Mouse (Mus musculus): ENCODE results near the gene Nags. TPM values are rescaled to one million over a fixed set of nuclear protein-coding genes. Genes with fewer than 3 reads are reported as not detected.
A peak's percentile ranks its signal among the peaks of the same experiment; 100 is the strongest.

Gene Nags
- 0.14 TPM in 1 of 2 replicates, not detected in the other for polyA plus RNA-seq (2015; fragmentation: Nextera tagmentation; extraction: Ambion mirVana)

DNA sequence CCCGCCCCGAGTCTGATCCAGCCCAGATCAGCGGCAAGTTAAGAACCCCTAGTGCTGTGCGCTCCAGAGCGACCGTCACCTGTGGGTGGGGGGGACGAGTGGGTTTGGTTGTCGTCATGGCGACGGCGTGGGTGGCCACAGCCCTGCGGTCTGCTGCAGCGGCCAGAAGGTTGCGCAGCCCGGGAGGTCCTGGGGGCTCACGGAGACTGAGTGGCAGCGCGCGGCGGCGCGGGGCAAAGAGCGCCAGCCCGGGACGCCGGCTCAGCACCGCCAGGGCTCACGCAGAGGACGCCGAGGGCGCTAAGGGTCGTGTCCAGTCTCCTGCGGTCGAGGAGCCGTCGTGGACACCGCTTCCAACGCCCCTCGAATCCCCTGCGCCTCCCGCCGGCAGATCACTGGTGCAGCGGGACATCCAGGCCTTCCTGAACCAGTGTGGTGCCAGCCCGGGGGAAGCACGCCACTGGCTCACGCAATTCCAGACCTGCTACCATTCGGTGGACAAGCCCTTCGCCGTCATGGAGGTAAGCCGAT lies at the start of gene Nags:
TSS of gene Nags (plus strand) at position 43 of the 531 bp plus-strand sequence.
- peak within 1 kb of the TSS; percentile 66 for H3K4me2 ChIP-seq (replicated peaks)
- H3K9me3 ChIP-seq: no peaks in the 10 kb centered on the region
- H3K36me3 ChIP-seq: no peaks in the 10 kb centered on the region
- peak within 1 kb of the TSS; percentile 40 for H3K4me3 ChIP-seq
- H3K27ac ChIP-seq: no peak within 1 kb of the TSS
- peaks cover 26% of the 10 kb centered on the region for H3K4me1 ChIP-seq
- peaks cover 78% of the 10 kb centered on the region for H3K27me3 ChIP-seq
- no peak within 1 kb of the TSS for H3K9ac ChIP-seq
- ATAC-seq (ENCODE audit: low FRiP score, low read depth): no peak
- 1% methylated on average over 50 of the region's 50 CpGs for WGBS

DNA sequence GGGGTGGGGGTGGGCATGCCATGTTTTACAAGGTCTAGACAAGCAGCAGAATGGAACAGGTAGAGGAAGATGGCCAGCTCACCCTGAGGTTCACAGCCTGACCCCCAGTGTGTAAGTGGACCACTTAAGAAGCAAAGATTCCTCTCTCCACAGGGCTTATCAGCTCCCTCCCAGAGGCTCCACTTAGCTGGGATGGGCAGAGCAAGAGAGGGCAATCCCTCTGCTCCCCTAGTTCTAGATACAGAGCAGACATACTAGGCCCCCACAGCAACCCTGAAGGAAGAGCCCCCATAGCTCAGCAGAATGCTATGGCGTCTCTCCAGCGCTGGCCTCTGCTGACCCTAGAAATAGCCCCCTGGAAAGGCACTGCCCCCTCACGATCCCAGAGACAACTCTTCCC lies 49.6 kb upstream of the Nags start:
- 89% methylated on average over 3 of the region's 3 CpGs for WGBS
- ATAC-seq (ENCODE audit: low FRiP score, low read depth): no peak

DNA sequence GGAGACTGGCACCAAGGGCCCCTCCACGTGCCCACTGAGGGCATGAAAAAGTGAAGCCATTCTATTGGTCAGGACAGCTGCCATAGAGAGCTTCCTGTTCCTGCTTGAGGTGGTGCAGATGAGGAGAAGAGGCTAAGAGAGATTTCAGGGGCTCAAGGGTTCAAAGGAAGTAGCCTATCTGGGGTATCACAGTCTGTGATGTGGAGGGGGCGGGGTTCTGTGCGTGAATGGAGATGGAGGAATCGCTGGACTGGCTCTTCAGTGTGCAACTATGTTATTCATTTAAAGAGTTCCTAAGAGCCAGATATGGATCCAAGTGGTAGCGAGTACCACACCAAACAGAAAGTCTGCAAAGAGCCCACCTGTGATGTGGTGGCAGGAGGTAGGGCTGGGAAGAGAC lies 48.9 kb upstream of the Nags start:
- Histone ChIP-seq H3K4me1 (peaks cover 14% of the 10 kb centered on the region), H3K36me3 (no peaks in the 10 kb centered on the region), H3K4me2 (replicated peaks) (peak overlapping the region; percentile 58), H3K9me3 (no peaks in the 10 kb centered on the region), H3K27ac (no peak overlapping the region; the same call in 1 of the 2 replicates), H3K9ac (no peak overlapping the region), H3K27me3 (peaks cover 26% of the 10 kb centered on the region), H3K4me3 (peak overlapping the region; percentile 37)
- 0 out of 2 replicates have a peak, but pooled peaks have one; percentile 9 for ATAC-seq (ENCODE audit: low FRiP score, low read depth)
- 72% methylated on average over 5 of the region's 5 CpGs for WGBS

More for the DNA sequence above, 49.6 kb upstream of the Nags start:
- Histone ChIP-seq H3K36me3 (no peaks in the 10 kb centered on the region), H3K4me2 (replicated peaks) (no peak overlapping the region), H3K4me3 (no peak overlapping the region), H3K4me1 (peaks cover 14% of the 10 kb centered on the region), H3K27me3 (peaks cover 23% of the 10 kb centered on the region; the same call in 1 of the 2 replicates), H3K27ac (no peak overlapping the region), H3K9me3 (no peaks in the 10 kb centered on the region), H3K9ac (no peak overlapping the region)

- WGBS: 5% methylated on average over 18 of the region's 18 CpGs
- ATAC-seq (ENCODE audit: low FRiP score, low read depth): peak; percentile 82
- no peaks in the 10 kb centered on the region for H3K9me3 ChIP-seq
- peak overlapping the region; percentile 37 for H3K4me3 ChIP-seq
- H3K27me3 ChIP-seq: peaks cover 31% of the 10 kb centered on the region
- peak overlapping the region; percentile 58 for H3K4me2 ChIP-seq (replicated peaks)
- no peak overlapping the region; the same call in 1 of the 2 replicates for H3K27ac ChIP-seq
- peak overlapping the region; percentile 52 for H3K9ac ChIP-seq
- no peaks in the 10 kb centered on the region for H3K36me3 ChIP-seq
- H3K4me1 ChIP-seq: peaks cover 14% of the 10 kb centered on the region
Measured at GRCm38 (mm10) chr11:102096887-102097391, 48.4 kb upstream of the Nags start.

DNA sequence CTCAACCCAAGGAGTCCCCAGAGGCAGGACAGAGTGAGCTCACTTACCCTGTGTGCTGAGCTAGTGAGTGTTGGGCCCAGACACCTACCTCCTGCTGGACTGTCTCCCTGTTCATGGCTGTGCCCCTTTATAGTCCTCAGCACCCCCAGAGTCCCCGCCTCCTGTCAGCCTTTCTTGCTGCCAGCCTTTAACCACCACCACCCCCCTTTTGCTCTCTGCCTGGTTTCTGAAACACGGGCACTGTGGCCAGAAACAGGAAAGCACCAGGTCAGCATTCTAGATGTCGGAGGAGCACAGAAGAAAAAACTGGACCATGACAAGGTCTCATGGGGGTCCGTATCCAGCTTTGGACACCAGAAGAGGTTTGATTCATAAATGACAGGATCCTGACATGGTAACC lies 44.1 kb upstream of the Nags start, which contains the start of gene Ppy:
TSS of gene Ppy (minus strand) at position 101 of the 400 bp plus-strand sequence.
- Histone ChIP-seq H3K27ac (no peak within 1 kb of the TSS), H3K9ac (no peak within 1 kb of the TSS), H3K4me1 (peaks cover 19% of the 10 kb centered on the region), H3K4me2 (replicated peaks) (0 out of 2 replicates have a peak within 1 kb of the TSS, but pooled peaks have one; percentile 16), H3K4me3 (no peak within 1 kb of the TSS), H3K36me3 (no peaks in the 10 kb centered on the region), H3K9me3 (no peaks in the 10 kb centered on the region), H3K27me3 (peaks cover 69% of the 10 kb centered on the region)
- WGBS: 76% methylated on average over 4 of the region's 4 CpGs
- ATAC-seq (ENCODE audit: low FRiP score, low read depth): no peak

DNA sequence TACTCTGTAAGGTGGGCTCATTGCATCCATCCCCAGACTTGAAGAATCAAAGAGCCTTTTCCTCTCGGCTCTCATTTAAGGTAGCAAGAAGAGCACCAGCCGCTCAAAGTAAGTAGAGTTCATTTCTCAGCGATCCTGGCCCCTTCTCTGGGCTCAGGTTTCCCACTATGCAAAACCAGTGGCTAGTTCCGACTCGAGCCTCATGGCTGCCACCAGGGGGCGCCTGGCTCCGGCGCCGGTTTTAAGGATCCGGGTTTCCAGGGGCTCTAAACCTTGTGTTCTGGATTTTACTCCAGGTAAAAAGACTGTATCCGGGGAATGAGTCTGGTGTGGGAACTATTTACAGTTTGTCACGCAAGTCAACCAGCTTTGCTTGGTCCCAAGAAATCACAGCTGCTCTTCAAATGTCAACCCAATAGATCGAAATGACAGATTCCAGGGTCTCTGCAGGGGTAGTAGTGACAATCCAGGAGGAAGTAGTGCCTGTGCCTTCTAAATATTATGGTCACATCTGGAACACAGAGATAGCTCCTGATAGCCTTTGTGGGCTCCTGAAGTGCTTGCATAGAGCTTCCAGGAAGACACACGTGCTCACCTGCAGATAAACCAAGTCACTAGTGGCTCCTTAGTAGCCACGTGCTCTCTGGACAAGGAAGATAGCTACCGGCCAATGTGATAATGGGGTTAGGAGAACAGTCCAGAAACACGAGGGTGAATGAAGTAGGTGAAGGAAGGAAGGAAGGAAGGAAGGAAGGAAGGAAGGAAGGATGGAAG lies 42.6 kb upstream of the Nags start:
- no peak overlapping the region for H3K9ac ChIP-seq
- 18% methylated on average over 17 of the region's 17 CpGs for WGBS
- no peaks in the 10 kb centered on the region for H3K9me3 ChIP-seq
- H3K4me3 ChIP-seq: no peak overlapping the region
- peaks cover 16% of the 10 kb centered on the region for H3K4me1 ChIP-seq
- 0 out of 2 replicates have a peak, but pooled peaks have one; percentile 68 for ATAC-seq (ENCODE audit: low FRiP score, low read depth)
- no peak overlapping the region for H3K27ac ChIP-seq
- H3K27me3 ChIP-seq: peaks cover 83% of the 10 kb centered on the region
- H3K4me2 ChIP-seq (replicated peaks): 0 out of 2 replicates have a peak overlapping the region, but pooled peaks have one; percentile 16
- no peaks in the 10 kb centered on the region for H3K36me3 ChIP-seq

DNA sequence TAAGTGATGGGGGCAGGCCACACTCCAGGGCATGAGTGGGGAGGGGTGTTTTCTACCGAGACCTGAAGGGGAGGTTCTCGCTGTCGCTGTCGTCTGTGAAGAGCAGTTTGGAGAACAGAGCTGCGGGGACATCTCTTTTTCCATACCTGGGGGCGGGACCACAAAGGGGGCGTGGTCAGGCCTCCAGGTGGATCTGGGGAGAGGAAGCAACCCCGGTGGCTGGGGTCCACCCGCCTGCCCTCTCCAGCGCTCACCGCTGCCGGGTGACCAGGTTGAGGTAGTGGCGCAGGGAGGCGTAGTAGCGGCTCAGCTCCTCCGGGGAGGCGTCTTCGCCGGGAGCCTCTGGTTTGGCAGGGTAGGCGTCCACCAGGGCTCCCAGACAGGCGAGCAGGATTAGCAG lies 38.4 kb upstream of the Nags start:
- ATAC-seq (ENCODE audit: low FRiP score, low read depth): no peak
- H3K27me3 ChIP-seq: peaks cover 83% of the 10 kb centered on the region
- H3K9ac ChIP-seq: peak overlapping the region; percentile 19; the same call in 1 of the 2 replicates
- H3K4me3 ChIP-seq: peak overlapping the region; percentile 15; the same call in 1 of the 2 replicates
- H3K36me3 ChIP-seq: no peaks in the 10 kb centered on the region
- H3K4me1 ChIP-seq: peaks cover 16% of the 10 kb centered on the region
- H3K9me3 ChIP-seq: no peaks in the 10 kb centered on the region
- no peak overlapping the region for H3K27ac ChIP-seq
- H3K4me2 ChIP-seq (replicated peaks): peak overlapping the region; percentile 42
- 2% methylated on average over 20 of the region's 21 CpGs for WGBS

GRCm38 (mm10) chr11:102107732-102108131 lies 37.6 kb upstream of the Nags start, which contains the start of gene Pyy:
Gene Pyy (minus strand): TSS chr11:102107832.
- no peak for ATAC-seq (ENCODE audit: low FRiP score, low read depth)
- peak within 1 kb of the TSS; percentile 15; the same call in 1 of the 2 replicates for H3K4me3 ChIP-seq
- peaks cover 11% of the 10 kb centered on the region for H3K4me1 ChIP-seq
- H3K4me2 ChIP-seq (replicated peaks): peak within 1 kb of the TSS; percentile 42
- no peaks in the 10 kb centered on the region for H3K9me3 ChIP-seq
- no peaks in the 10 kb centered on the region for H3K36me3 ChIP-seq
- H3K27me3 ChIP-seq: peaks cover 78% of the 10 kb centered on the region
- WGBS: 15% methylated on average over 8 of the region's 9 CpGs
- peak within 1 kb of the TSS; percentile 19; the same call in 1 of the 2 replicates for H3K9ac ChIP-seq
- H3K27ac ChIP-seq: no peak within 1 kb of the TSS

DNA sequence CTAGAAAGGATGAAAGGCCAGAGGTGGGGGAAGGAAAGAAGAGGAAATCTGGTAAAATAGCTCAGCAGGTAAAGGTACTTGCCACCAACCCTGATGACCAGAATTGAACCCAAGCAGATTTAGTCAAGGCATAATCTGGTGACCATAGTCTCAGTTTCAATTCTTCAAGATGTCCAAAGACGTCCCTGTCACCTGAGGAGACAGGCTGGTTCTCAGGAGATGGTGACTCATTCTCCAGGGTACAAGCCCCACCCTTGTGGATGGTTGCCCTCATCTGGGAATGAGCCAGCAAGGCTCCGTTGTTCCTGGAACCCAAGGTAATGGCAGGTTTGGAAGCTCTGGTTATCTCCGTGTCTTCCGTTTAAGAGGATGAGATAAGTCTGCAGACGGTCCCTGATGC lies 33.7 kb upstream of the Nags start:
- Histone ChIP-seq H3K4me2 (replicated peaks) (no peak overlapping the region), H3K4me1 (peaks cover 11% of the 10 kb centered on the region), H3K4me3 (no peak overlapping the region), H3K9ac (no peak overlapping the region), H3K27me3 (peaks cover 48% of the 10 kb centered on the region), H3K27ac (no peak overlapping the region), H3K9me3 (no peaks in the 10 kb centered on the region), H3K36me3 (no peaks in the 10 kb centered on the region)
- no peak for ATAC-seq (ENCODE audit: low FRiP score, low read depth)
- 72% methylated on average over 5 of the region's 5 CpGs for WGBS

DNA sequence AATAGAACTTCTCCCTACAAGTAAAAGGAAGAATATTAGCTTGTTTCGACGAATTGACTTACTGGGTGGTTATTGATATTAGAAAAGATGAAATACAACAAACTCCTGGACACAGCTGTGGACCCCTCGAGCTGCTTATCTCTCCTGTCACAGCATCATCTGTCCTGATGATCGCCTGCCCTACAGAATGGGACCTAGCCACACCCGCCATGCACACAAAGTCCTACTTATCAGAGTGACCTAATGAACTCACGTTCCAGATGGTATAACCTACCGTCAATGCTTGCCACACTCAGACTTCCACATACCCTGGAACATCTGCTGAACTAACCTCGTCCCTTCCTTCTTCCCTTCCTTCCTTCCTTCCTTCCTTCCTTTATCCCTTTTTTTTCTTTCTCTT lies 29.1 kb upstream of the Nags start:
- ATAC-seq (ENCODE audit: low FRiP score, low read depth): no peak
- H3K4me2 ChIP-seq (replicated peaks): no peak overlapping the region
- no peaks in the 10 kb centered on the region for H3K4me1 ChIP-seq
- WGBS: 71% methylated on average over 8 of the region's 8 CpGs
- no peak overlapping the region for H3K27ac ChIP-seq
- no peaks in the 10 kb centered on the region for H3K36me3 ChIP-seq
- peaks cover 2% of the 10 kb centered on the region; the same call in 1 of the 2 replicates for H3K9me3 ChIP-seq
- peaks cover 10% of the 10 kb centered on the region for H3K27me3 ChIP-seq
- no peak overlapping the region for H3K9ac ChIP-seq
- no peak overlapping the region for H3K4me3 ChIP-seq

- Histone ChIP-seq H3K4me2 (replicated peaks) (no peak overlapping the region), H3K9me3 (peaks cover 2% of the 10 kb centered on the region; the same call in 1 of the 2 replicates), H3K4me3 (no peak overlapping the region), H3K36me3 (no peaks in the 10 kb centered on the region), H3K9ac (no peak overlapping the region), H3K27ac (no peak overlapping the region), H3K27me3 (peaks cover 8% of the 10 kb centered on the region), H3K4me1 (no peaks in the 10 kb centered on the region)
- WGBS: 81% methylated on average over 6 of the region's 6 CpGs
- ATAC-seq (ENCODE audit: low FRiP score, low read depth): no peak
Measured at GRCm38 (mm10) chr11:102117386-102117785, 27.9 kb upstream of the Nags start.

DNA sequence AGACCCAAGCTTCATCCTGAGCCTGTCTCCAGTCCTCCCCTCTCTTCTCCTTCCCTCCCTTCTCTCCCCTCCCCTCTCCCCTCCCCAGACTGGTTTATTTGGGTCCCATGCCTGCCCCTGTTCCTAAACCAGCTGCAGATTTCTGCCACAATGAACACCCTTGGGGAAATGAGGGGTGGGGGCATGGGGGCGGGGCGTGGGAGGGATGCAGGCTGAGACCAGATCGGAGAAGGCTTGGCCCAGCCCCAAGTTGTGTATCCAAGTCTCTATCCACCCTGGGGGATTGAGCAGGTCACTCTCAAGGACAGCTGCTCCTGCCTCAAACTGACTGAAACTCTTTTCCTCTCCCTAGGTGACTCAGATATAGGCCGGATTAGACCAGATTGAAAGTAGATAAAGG lies 10.8 kb upstream of the Nags start:
- 0 out of 2 replicates have a peak overlapping the region, but pooled peaks have one; percentile 9 for H3K9ac ChIP-seq
- WGBS: 20% methylated on average over 4 of the region's 4 CpGs

More for the DNA sequence above, 10.8 kb upstream of the Nags start:
- no peak overlapping the region for H3K4me2 ChIP-seq (replicated peaks)
- H3K27ac ChIP-seq: no peak overlapping the region
- H3K36me3 ChIP-seq: no peaks in the 10 kb centered on the region
- H3K9me3 ChIP-seq: no peaks in the 10 kb centered on the region
- 0 out of 2 replicates have a peak, but pooled peaks cover 12% of the 10 kb centered on the region for H3K27me3 ChIP-seq
- no peak overlapping the region for H3K4me3 ChIP-seq
- H3K4me1 ChIP-seq: peaks cover 9% of the 10 kb centered on the region
- no peak for ATAC-seq (ENCODE audit: low FRiP score, low read depth)

Data from limb, embryonic 13.5 days (tissue).